Mouse (Mus musculus) bone marrow, adult 2 months (tissue): ENCODE measurements around the gene Bbip1.

Source experiments
- CTCF ChIP-seq: fragments of 200-500 bp; IDR thresholded peaks from 2 replicates; pipeline ENCODE4 v1.5.1; 2011; ENCODE audit warnings: low read length, control low read depth; ENCODE audit not compliant: control insufficient read depth, insufficient read depth
- POLR2A ChIP-seq: fragments of 200-500 bp; IDR thresholded peaks from 2 replicates; pipeline ENCODE4 v1.6.1; 2011; ENCODE audit warnings: low read depth, mild to moderate bottlenecking, control low read depth, low read length, borderline replicate concordance; ENCODE audit not compliant: control insufficient read depth

DNA sequence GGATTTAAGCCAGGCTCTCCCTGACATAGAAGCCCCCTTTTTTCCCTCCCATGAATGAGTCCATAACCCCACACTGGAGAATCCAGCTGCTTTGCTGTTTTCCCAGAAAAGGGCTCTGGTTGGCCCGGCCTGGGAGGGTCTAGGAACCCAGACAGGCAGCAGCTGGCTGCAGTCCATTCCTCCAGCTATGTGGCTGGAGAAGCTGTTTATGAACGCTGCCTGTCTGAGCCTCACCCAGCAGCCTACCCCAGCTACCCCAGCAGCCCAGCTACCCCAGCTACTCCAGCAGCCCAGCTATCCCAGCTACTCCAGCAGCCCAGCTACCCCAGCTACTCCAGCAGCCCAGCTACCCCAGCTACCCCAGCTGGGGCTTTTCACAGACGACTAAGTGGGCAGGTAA lies 52.4 kb downstream of the Bbip1 start, which contains the start of gene Pdcd4:
- TF ChIP-seq CTCF (no peak), POLR2A (no peak)
